Mouse (Mus musculus): ENCODE measurements around the gene Ccl20. TPM values are rescaled to one million over a fixed set of nuclear protein-coding genes. Genes with fewer than 3 reads are reported as not detected.

The Ccl20 gene
- polyA plus RNA-seq, 1 experiment from 2014 or later: not detected

DNA sequence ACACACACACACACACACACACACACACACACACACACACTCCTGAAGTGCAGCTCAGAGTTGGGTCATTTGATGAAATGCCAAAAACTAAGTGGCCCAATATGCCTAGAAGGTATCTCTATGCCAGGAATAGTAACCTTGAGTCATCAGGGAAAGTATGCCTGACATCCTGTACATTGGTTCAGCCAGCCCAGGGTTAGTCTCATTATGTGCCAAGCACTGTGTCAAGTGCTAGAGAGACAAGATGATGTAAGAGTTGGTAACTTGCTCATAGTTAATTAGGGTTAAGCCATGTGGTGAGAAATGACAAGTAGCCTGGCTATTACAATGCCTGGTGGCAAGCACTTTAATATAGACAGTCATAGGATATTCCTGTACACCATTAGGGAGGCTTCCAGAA, 3.3 kb downstream of the Ccl20 start:
- H3K9ac ChIP-seq (ENCODE audit: low read length): no peak overlapping the region
- no peaks in the 10 kb centered on the region for H3K9me3 ChIP-seq (ENCODE audit: control insufficient read depth, low read length)
- H3K27ac ChIP-seq (ENCODE audit: low read depth, low read length): no peak overlapping the region
- no peaks in the 10 kb centered on the region for H3K36me3 ChIP-seq (ENCODE audit: control insufficient read depth, insufficient read depth, low read length)
- ATAC-seq (replicated peaks; ENCODE audit: low FRiP score) (no peak), DNase-seq (ENCODE audit: low spot score) (no peak)
- no peaks in the 10 kb centered on the region for H3K27me3 ChIP-seq (ENCODE audit: control insufficient read depth, insufficient read depth, low read length)
- no peaks in the 10 kb centered on the region for H3K4me1 ChIP-seq (replicated peaks; ENCODE audit: control insufficient read depth, insufficient read depth, low read length)
- no peak overlapping the region for H3K4me3 ChIP-seq (ENCODE audit: low read depth, low read length)
- H3K4me2 ChIP-seq (ENCODE audit: low read depth, low read length, severe bottlenecking): no peak overlapping the region

DNA sequence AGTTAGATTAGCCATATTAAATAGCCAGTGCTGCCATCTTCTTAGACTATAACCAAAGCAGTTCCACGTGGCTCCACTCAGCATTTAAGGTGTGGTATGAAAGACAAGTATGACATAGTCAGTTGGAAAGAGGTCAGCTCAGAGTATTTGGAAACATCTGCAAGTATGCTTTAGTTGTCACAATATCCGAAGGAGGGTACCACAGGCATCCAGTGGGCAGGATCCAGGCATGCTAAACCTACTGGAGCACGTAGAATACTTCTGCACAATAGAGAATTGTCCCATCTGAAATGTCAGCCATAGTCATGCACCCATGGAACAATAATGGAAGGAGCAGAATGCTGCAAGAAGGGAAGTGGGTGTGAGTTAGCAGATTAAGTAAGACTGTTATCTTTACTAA, 3.7 kb downstream of the Ccl20 start:
- 82% methylated on average over 3 of the region's 3 CpGs for WGBS
- H3K27me3 ChIP-seq (ENCODE audit: control insufficient read depth, insufficient read depth, low read length): no peaks in the 10 kb centered on the region
- H3K4me3 ChIP-seq (ENCODE audit: low read depth, low read length): no peak overlapping the region
- no peak overlapping the region for H3K9ac ChIP-seq (ENCODE audit: low read length)
- H3K4me1 ChIP-seq (replicated peaks; ENCODE audit: control insufficient read depth, insufficient read depth, low read length): no peaks in the 10 kb centered on the region
- ATAC-seq (replicated peaks; ENCODE audit: low FRiP score) (no peak), DNase-seq (ENCODE audit: low spot score) (no peak)
- no peaks in the 10 kb centered on the region for H3K9me3 ChIP-seq (ENCODE audit: control insufficient read depth, low read length)
- H3K27ac ChIP-seq (ENCODE audit: low read depth, low read length): no peak overlapping the region
- H3K4me2 ChIP-seq (ENCODE audit: low read depth, low read length, severe bottlenecking): no peak overlapping the region
- H3K36me3 ChIP-seq (ENCODE audit: control insufficient read depth, insufficient read depth, low read length): no peaks in the 10 kb centered on the region

DNA sequence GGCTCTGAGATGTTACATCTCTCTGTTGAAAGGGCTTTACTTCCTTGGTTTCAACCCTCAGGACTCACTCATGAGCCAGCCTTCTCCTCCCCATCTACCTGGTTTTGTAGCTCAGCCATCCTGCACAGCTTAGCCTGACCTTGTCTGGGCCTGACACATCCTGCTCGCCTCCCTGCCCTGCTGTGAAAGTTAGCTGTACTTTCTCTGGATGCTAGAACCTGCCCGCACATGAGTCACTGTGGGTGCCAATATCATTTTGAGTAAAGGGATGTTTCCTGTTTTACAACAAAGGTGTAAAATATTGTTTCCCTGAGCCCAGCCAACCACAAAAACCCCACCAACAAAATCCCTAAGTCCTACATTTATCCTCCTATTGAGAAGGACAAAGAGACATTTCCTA, 6.6 kb downstream of the Ccl20 start:
- no peak overlapping the region for H3K27ac ChIP-seq (ENCODE audit: low read depth, low read length)
- H3K27me3 ChIP-seq (ENCODE audit: control insufficient read depth, insufficient read depth, low read length): no peaks in the 10 kb centered on the region
- H3K9me3 ChIP-seq (ENCODE audit: control insufficient read depth, low read length): no peaks in the 10 kb centered on the region
- no peaks in the 10 kb centered on the region for H3K4me1 ChIP-seq (replicated peaks; ENCODE audit: control insufficient read depth, insufficient read depth, low read length)
- no peak overlapping the region for H3K4me2 ChIP-seq (ENCODE audit: low read depth, low read length, severe bottlenecking)
- H3K36me3 ChIP-seq (ENCODE audit: control insufficient read depth, insufficient read depth, low read length): no peaks in the 10 kb centered on the region
- ATAC-seq (replicated peaks; ENCODE audit: low FRiP score) (no peak), DNase-seq (ENCODE audit: low spot score) (no peak)
- H3K4me3 ChIP-seq (ENCODE audit: low read depth, low read length): no peak overlapping the region
- no peak overlapping the region for H3K9ac ChIP-seq (ENCODE audit: low read length)
- 82% methylated on average over 2 of the region's 2 CpGs for WGBS

DNA sequence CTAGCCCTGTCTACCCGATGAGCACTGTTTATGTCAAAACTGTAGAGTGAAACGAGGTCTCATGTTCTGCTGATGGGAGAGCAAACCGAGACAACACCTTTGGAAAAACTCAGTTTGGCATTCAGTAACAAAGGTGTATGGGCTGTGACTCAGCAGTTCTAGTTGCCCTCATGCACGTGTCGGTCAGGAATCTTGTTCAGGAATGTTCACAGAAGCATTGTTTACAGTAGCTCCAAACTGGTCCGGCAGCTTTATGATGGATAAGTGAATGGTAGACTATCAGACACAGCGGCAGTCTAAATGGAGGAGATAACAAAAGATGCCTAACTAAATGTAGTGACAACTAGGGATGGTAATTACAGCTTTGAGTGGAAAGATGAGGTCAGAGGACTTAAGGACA, 19.3 kb downstream of the Ccl20 start:
- Histone ChIP-seq H3K27ac (ENCODE audit: low read depth, low read length) (no peak overlapping the region), H3K27me3 (ENCODE audit: control insufficient read depth, insufficient read depth, low read length) (no peaks in the 10 kb centered on the region), H3K4me1 (replicated peaks; ENCODE audit: control insufficient read depth, insufficient read depth, low read length) (no peaks in the 10 kb centered on the region), H3K4me2 (ENCODE audit: low read depth, low read length, severe bottlenecking) (no peak overlapping the region), H3K4me3 (ENCODE audit: low read depth, low read length) (no peak overlapping the region), H3K9ac (ENCODE audit: low read length) (no peak overlapping the region), H3K9me3 (ENCODE audit: control insufficient read depth, low read length) (no peaks in the 10 kb centered on the region), H3K36me3 (ENCODE audit: control insufficient read depth, insufficient read depth, low read length) (no peaks in the 10 kb centered on the region)
- ATAC-seq (replicated peaks; ENCODE audit: low FRiP score): no peak
- DNase-seq (ENCODE audit: low spot score): no peak
- 85% methylated on average over 7 of the region's 7 CpGs for WGBS

DNA sequence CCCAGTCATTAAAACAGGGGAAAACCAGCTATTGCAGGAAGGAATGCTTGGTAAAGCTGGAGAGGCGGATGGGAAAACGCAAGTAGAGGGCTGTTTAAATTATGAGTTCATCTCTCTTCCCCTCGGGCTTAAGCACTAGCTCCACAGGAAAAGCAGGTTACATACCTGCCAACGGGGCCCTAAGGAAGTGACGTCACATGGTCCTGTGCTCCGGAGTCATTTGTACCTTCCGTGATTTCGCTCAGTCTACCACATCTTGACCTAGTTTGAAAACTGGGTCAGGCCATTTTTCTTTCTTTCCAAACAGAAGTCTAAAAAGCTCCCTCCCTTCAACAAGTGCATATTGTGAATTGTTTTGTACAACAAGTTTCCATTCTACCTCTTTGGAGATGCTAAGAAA, 21.3 kb downstream of the Ccl20 start:
- Histone ChIP-seq H3K4me2 (ENCODE audit: low read depth, low read length, severe bottlenecking) (no peak overlapping the region), H3K9ac (ENCODE audit: low read length) (no peak overlapping the region), H3K27me3 (ENCODE audit: control insufficient read depth, insufficient read depth, low read length) (no peaks in the 10 kb centered on the region), H3K36me3 (ENCODE audit: control insufficient read depth, insufficient read depth, low read length) (no peaks in the 10 kb centered on the region), H3K4me3 (ENCODE audit: low read depth, low read length) (no peak overlapping the region), H3K9me3 (ENCODE audit: control insufficient read depth, low read length) (no peaks in the 10 kb centered on the region), H3K27ac (ENCODE audit: low read depth, low read length) (no peak overlapping the region), H3K4me1 (replicated peaks; ENCODE audit: control insufficient read depth, insufficient read depth, low read length) (no peaks in the 10 kb centered on the region)
- no peak for DNase-seq (ENCODE audit: low spot score)
- WGBS: 91% methylated on average over 8 of the region's 8 CpGs
- no peak for ATAC-seq (replicated peaks; ENCODE audit: low FRiP score)

DNA sequence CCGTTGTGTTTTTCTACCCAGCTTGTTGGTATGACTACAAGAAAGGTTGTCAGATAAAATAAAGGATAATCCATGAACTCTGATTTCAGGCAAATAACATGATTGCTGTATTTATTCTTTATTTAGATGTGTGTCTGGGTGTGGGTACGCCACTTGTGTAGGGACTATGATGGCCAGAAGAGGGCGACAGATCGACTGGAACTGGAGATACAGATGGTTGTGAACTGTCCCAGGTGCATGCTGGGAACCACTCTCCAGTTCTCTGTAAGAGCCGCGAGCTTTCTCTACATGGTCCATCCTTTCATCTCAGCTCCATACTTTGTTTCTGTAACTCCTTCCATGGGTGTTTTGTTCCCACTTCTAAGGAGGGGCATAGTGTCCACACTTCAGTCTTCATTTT, 22.2 kb downstream of the Ccl20 start:
- Histone ChIP-seq H3K27ac (ENCODE audit: low read depth, low read length) (no peak overlapping the region), H3K27me3 (ENCODE audit: control insufficient read depth, insufficient read depth, low read length) (no peaks in the 10 kb centered on the region), H3K9ac (ENCODE audit: low read length) (no peak overlapping the region), H3K36me3 (ENCODE audit: control insufficient read depth, insufficient read depth, low read length) (no peaks in the 10 kb centered on the region), H3K4me1 (replicated peaks; ENCODE audit: control insufficient read depth, insufficient read depth, low read length) (no peaks in the 10 kb centered on the region), H3K4me3 (ENCODE audit: low read depth, low read length) (no peak overlapping the region), H3K4me2 (ENCODE audit: low read depth, low read length, severe bottlenecking) (no peak overlapping the region), H3K9me3 (ENCODE audit: control insufficient read depth, low read length) (no peaks in the 10 kb centered on the region)
- 89% methylated on average over 6 of the region's 6 CpGs for WGBS
- DNase-seq (ENCODE audit: low spot score) (no peak), ATAC-seq (replicated peaks; ENCODE audit: low FRiP score) (no peak)

DNA sequence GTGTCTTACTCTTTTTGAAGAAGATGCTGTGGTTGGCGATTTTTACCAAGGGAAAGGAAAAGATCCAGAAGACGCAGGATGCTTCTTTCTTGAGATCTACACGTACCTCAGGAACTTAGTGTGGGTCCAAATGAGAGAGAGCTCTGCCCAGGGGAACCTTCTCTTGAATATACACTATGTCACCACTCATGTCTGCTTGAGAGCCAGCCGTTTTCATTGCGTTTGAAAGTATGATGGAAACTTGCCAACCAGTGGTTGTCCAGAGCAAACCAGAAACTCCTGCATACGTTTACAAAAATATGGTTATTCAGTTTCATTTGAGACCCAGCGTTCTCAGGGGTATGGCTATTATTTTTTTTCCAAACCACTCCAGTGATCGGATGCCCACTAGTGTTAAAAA, 24.9 kb downstream of the Ccl20 start:
- Histone ChIP-seq H3K27me3 (ENCODE audit: control insufficient read depth, insufficient read depth, low read length) (no peaks in the 10 kb centered on the region), H3K4me1 (replicated peaks; ENCODE audit: control insufficient read depth, insufficient read depth, low read length) (no peaks in the 10 kb centered on the region), H3K9me3 (ENCODE audit: control insufficient read depth, low read length) (no peaks in the 10 kb centered on the region), H3K4me3 (ENCODE audit: low read depth, low read length) (no peak overlapping the region), H3K9ac (ENCODE audit: low read length) (no peak overlapping the region), H3K27ac (ENCODE audit: low read depth, low read length) (no peak overlapping the region), H3K36me3 (ENCODE audit: control insufficient read depth, insufficient read depth, low read length) (no peaks in the 10 kb centered on the region), H3K4me2 (ENCODE audit: low read depth, low read length, severe bottlenecking) (no peak overlapping the region)
- WGBS: 85% methylated on average over 8 of the region's 8 CpGs
- no peak for ATAC-seq (replicated peaks; ENCODE audit: low FRiP score)
- no peak for DNase-seq (ENCODE audit: low spot score)

DNA sequence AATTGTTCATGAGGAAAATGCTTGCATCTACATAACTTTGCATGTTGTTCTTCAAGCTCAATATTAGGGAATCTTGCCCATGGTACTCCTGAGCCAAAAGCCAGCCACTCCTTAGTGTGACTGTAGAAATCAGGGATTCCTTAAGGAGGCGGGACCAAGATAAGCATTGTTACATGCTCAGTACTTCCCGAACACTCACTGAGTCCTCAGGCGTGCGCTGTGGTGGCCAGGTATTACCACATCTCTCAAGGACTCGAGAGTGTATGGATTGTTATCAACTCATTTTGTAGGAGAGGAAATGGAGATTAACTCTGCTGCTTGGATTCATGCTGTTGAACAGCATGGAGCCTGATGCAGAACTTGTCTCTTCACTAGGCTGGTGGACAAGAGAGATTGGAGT, 25.5 kb downstream of the Ccl20 start:
- no peak overlapping the region for H3K4me3 ChIP-seq (ENCODE audit: low read depth, low read length)
- H3K27ac ChIP-seq (ENCODE audit: low read depth, low read length): no peak overlapping the region
- 89% methylated on average over 5 of the region's 5 CpGs for WGBS
- no peaks in the 10 kb centered on the region for H3K9me3 ChIP-seq (ENCODE audit: control insufficient read depth, low read length)
- ATAC-seq (replicated peaks; ENCODE audit: low FRiP score) (no peak), DNase-seq (ENCODE audit: low spot score) (no peak)
- no peaks in the 10 kb centered on the region for H3K4me1 ChIP-seq (replicated peaks; ENCODE audit: control insufficient read depth, insufficient read depth, low read length)
- no peak overlapping the region for H3K4me2 ChIP-seq (ENCODE audit: low read depth, low read length, severe bottlenecking)
- H3K9ac ChIP-seq (ENCODE audit: low read length): no peak overlapping the region
- no peaks in the 10 kb centered on the region for H3K36me3 ChIP-seq (ENCODE audit: control insufficient read depth, insufficient read depth, low read length)
- H3K27me3 ChIP-seq (ENCODE audit: control insufficient read depth, insufficient read depth, low read length): no peaks in the 10 kb centered on the region

DNA sequence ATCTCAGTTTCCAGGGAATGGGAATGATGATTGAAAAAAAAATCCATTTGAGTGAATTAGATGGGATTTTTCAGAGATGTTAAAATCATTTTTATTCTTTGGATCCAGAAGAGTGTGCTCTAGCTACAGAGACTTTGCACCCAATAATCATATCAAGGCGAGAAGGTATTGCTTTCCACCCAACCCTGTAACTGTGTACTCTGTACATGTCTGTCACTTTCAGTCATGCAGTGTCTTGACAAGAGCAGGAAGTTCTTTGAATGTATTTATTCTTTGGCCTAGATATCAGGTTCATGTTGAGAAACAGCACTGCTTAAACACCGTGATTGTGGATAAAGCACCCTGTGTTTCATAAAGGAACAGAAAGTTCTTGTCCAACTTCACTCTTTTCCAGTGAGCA, 30.0 kb downstream of the Ccl20 start:
- DNase-seq (ENCODE audit: low spot score) (no peak), ATAC-seq (replicated peaks; ENCODE audit: low FRiP score) (no peak)
- Histone ChIP-seq H3K36me3 (ENCODE audit: control insufficient read depth, insufficient read depth, low read length) (no peaks in the 10 kb centered on the region), H3K4me1 (replicated peaks; ENCODE audit: control insufficient read depth, insufficient read depth, low read length) (no peaks in the 10 kb centered on the region), H3K4me2 (ENCODE audit: low read depth, low read length, severe bottlenecking) (no peak overlapping the region), H3K4me3 (ENCODE audit: low read depth, low read length) (no peak overlapping the region), H3K9me3 (ENCODE audit: control insufficient read depth, low read length) (no peaks in the 10 kb centered on the region), H3K9ac (ENCODE audit: low read length) (no peak overlapping the region), H3K27ac (ENCODE audit: low read depth, low read length) (no peak overlapping the region), H3K27me3 (ENCODE audit: control insufficient read depth, insufficient read depth, low read length) (no peaks in the 10 kb centered on the region)
- 90% methylated on average over 2 of the region's 2 CpGs for WGBS

Data from forebrain, embryonic 11.5 days (tissue).